Mouse (Mus musculus): ENCODE data around the gene Zfp821. TPM values are rescaled to one million over a fixed set of nuclear protein-coding genes. Genes with fewer than 3 reads are reported as not detected.

Gene Zfp821
- polyA plus RNA-seq, 1 experiment, result 75.7 TPM

- Histone ChIP-seq H3K27me3 (ENCODE audit: control insufficient read depth, insufficient read depth, low read length) (no peaks in the 10 kb centered on the region), H3K4me1 (ENCODE audit: control insufficient read depth, insufficient read depth, low read length) (no peaks in the 10 kb centered on the region), H3K4me3 (ENCODE audit: control insufficient read depth, low read depth, low read length) (no peak overlapping the region), H3K36me3 (ENCODE audit: control insufficient read depth, insufficient read depth, low read length) (peaks cover 6% of the 10 kb centered on the region), H3K27ac (ENCODE audit: control insufficient read depth, insufficient read depth, low read depth, low read length) (no peak overlapping the region)
- no peak for TF ChIP-seq POLR2A (IDR thresholded peaks at IDR 0.05; ENCODE audit: control insufficient read depth, low read depth, low read length)
- no peak for TF ChIP-seq CTCF (IDR thresholded peaks at IDR 0.05; ENCODE audit: control insufficient read depth, insufficient read depth, insufficient replicate concordance, low read depth, low read length)
Observed at GRCm38 (mm10) chr8:109714961-109715360, 9.6 kb downstream of the Zfp821 start.

GRCm38 (mm10) chr8:109725106-109725505, 19.8 kb downstream of the Zfp821 start:
- no peaks in the 10 kb centered on the region for H3K27me3 ChIP-seq (ENCODE audit: control insufficient read depth, insufficient read depth, low read length)
- TF ChIP-seq CTCF (IDR thresholded peaks at IDR 0.05; ENCODE audit: control insufficient read depth, insufficient read depth, insufficient replicate concordance, low read depth, low read length) (no peak), POLR2A (IDR thresholded peaks at IDR 0.05; ENCODE audit: control insufficient read depth, low read depth, low read length) (no peak)

GRCm38 (mm10) chr8:109731012-109731411, 25.7 kb downstream of the Zfp821 start:
- H3K4me1 ChIP-seq (ENCODE audit: control insufficient read depth, insufficient read depth, low read length), result no peaks in the 10 kb centered on the region
- H3K27ac ChIP-seq (ENCODE audit: control insufficient read depth, insufficient read depth, low read depth, low read length), result no peak overlapping the region
- TF ChIP-seq POLR2A (IDR thresholded peaks at IDR 0.05; ENCODE audit: control insufficient read depth, low read depth, low read length) (no peak), CTCF (IDR thresholded peaks at IDR 0.05; ENCODE audit: control insufficient read depth, insufficient read depth, insufficient replicate concordance, low read depth, low read length) (no peak)
- no peaks in the 10 kb centered on the region for H3K36me3 ChIP-seq (ENCODE audit: control insufficient read depth, insufficient read depth, low read length)
- H3K27me3 ChIP-seq (ENCODE audit: control insufficient read depth, insufficient read depth, low read length), result no peaks in the 10 kb centered on the region
- H3K4me3 ChIP-seq (ENCODE audit: control insufficient read depth, low read depth, low read length), result no peak overlapping the region

More at GRCm38 (mm10) chr8:109725106-109725505, 19.8 kb downstream of the Zfp821 start:
- Histone ChIP-seq H3K36me3 (ENCODE audit: control insufficient read depth, insufficient read depth, low read length) (no peaks in the 10 kb centered on the region; the same call in none of the 2 replicates), H3K4me1 (ENCODE audit: control insufficient read depth, insufficient read depth, low read length) (no peaks in the 10 kb centered on the region), H3K4me3 (ENCODE audit: control insufficient read depth, low read depth, low read length) (no peak overlapping the region), H3K27ac (ENCODE audit: control insufficient read depth, insufficient read depth, low read depth, low read length) (no peak overlapping the region)

GRCm38 (mm10) chr8:109734018-109734417, 28.7 kb downstream of the Zfp821 start:
- H3K4me1 ChIP-seq (ENCODE audit: control insufficient read depth, insufficient read depth, low read length), result peaks cover 7% of the 10 kb centered on the region
- no peaks in the 10 kb centered on the region for H3K27me3 ChIP-seq (ENCODE audit: control insufficient read depth, insufficient read depth, low read length)
- no peak overlapping the region for H3K4me3 ChIP-seq (ENCODE audit: control insufficient read depth, low read depth, low read length)
- no peak for TF ChIP-seq CTCF (IDR thresholded peaks at IDR 0.05; ENCODE audit: control insufficient read depth, insufficient read depth, insufficient replicate concordance, low read depth, low read length)
- TF ChIP-seq POLR2A (IDR thresholded peaks at IDR 0.05; ENCODE audit: control insufficient read depth, low read depth, low read length), result no peak
- H3K27ac ChIP-seq (ENCODE audit: control insufficient read depth, insufficient read depth, low read depth, low read length), result no peak overlapping the region
- H3K36me3 ChIP-seq (ENCODE audit: control insufficient read depth, insufficient read depth, low read length), result no peaks in the 10 kb centered on the region

- no peak for TF ChIP-seq POLR2A (IDR thresholded peaks at IDR 0.05; ENCODE audit: control insufficient read depth, low read depth, low read length)
- no peak for TF ChIP-seq CTCF (IDR thresholded peaks at IDR 0.05; ENCODE audit: control insufficient read depth, insufficient read depth, insufficient replicate concordance, low read depth, low read length)
- no peak overlapping the region; the same call in 1 of the 2 replicates for H3K27ac ChIP-seq (ENCODE audit: control insufficient read depth, insufficient read depth, low read depth, low read length)
- no peaks in the 10 kb centered on the region for H3K36me3 ChIP-seq (ENCODE audit: control insufficient read depth, insufficient read depth, low read length)
- peaks cover 7% of the 10 kb centered on the region for H3K4me1 ChIP-seq (ENCODE audit: control insufficient read depth, insufficient read depth, low read length)
- H3K4me3 ChIP-seq (ENCODE audit: control insufficient read depth, low read depth, low read length), result peak overlapping the region; percentile 80
- H3K27me3 ChIP-seq (ENCODE audit: control insufficient read depth, insufficient read depth, low read length), result no peaks in the 10 kb centered on the region
Observed at GRCm38 (mm10) chr8:109736819-109737218, 31.5 kb downstream of the Zfp821 start.

GRCm38 (mm10) chr8:109737237-109738048, 32.1 kb downstream of the Zfp821 start, which contains the start of gene Atxn1l:
Gene Atxn1l, minus strand, starts transcription at chr8:109737739.
- Histone ChIP-seq H3K27ac (ENCODE audit: control insufficient read depth, insufficient read depth, low read depth, low read length) (peak within 1 kb of the TSS; percentile 75), H3K36me3 (ENCODE audit: control insufficient read depth, insufficient read depth, low read length) (no peaks in the 10 kb centered on the region), H3K27me3 (ENCODE audit: control insufficient read depth, insufficient read depth, low read length) (no peaks in the 10 kb centered on the region), H3K4me3 (ENCODE audit: control insufficient read depth, low read depth, low read length) (peak within 1 kb of the TSS; percentile 80), H3K4me1 (ENCODE audit: control insufficient read depth, insufficient read depth, low read length) (peaks cover 7% of the 10 kb centered on the region)
- TF ChIP-seq CTCF (IDR thresholded peaks at IDR 0.05; ENCODE audit: control insufficient read depth, insufficient read depth, insufficient replicate concordance, low read depth, low read length) (peak; percentile 32; the same call in 1 of the 2 replicates), POLR2A (IDR thresholded peaks at IDR 0.05; ENCODE audit: control insufficient read depth, low read depth, low read length) (no peak; the same call in none of the 2 replicates)

GRCm38 (mm10) chr8:109738049-109738380, 32.7 kb downstream of the Zfp821 start:
- Histone ChIP-seq H3K36me3 (ENCODE audit: control insufficient read depth, insufficient read depth, low read length) (no peaks in the 10 kb centered on the region), H3K27ac (ENCODE audit: control insufficient read depth, insufficient read depth, low read depth, low read length) (peak overlapping the region; percentile 75; the same call in 1 of the 2 replicates), H3K4me1 (ENCODE audit: control insufficient read depth, insufficient read depth, low read length) (peaks cover 7% of the 10 kb centered on the region), H3K4me3 (ENCODE audit: control insufficient read depth, low read depth, low read length) (peak overlapping the region; percentile 80), H3K27me3 (ENCODE audit: control insufficient read depth, insufficient read depth, low read length) (no peaks in the 10 kb centered on the region)
- TF ChIP-seq CTCF (IDR thresholded peaks at IDR 0.05; ENCODE audit: control insufficient read depth, insufficient read depth, insufficient replicate concordance, low read depth, low read length), result no peak
- no peak for TF ChIP-seq POLR2A (IDR thresholded peaks at IDR 0.05; ENCODE audit: control insufficient read depth, low read depth, low read length)

Measured in testis, adult 2 months (tissue).